Mouse (Mus musculus) lung, postnatal 0 days (tissue): Measurements from ENCODE around the gene Gm10272. TPM values are rescaled to one million over a fixed set of nuclear protein-coding genes. Genes with fewer than 3 reads are reported as not detected.
A peak's percentile ranks its signal among the peaks of the same experiment; 100 is the strongest.
"Not testable (repeated sequence)": the region's sequence is repeated elsewhere in the genome, so short reads cannot be mapped to it uniquely, and the experiment has no call there.

Source experiments
- ATAC-seq: fragments of 200-750 bp; cut with Nextera tagmentation; 2 replicates; pipeline ENCODE4 v1.8.0; 2017; ENCODE audit warnings: moderate library complexity
- DNase-seq: peaks from one replicate; pipeline ENCODE4 v3.0.0-alpha.2; 2016; ENCODE audit warnings: low spot score
- H3K27ac ChIP-seq: fragments of 300-500 bp; sonication (generic); 2 replicates; pipeline ENCODE4 v1.5.1; 2014; ENCODE audit warnings: antibody characterized with exemption, mild to moderate bottlenecking, low read length, mixed read lengths
- H3K27me3 ChIP-seq: fragments of 300-500 bp; sonication (generic); replicated peaks from 2 replicates; pipeline ENCODE4 v1.6.1; 2014; ENCODE audit warnings: low read length, mixed read lengths; ENCODE audit not compliant: insufficient read depth
- H3K36me3 ChIP-seq: fragments of 300-500 bp; sonication (generic); 2 replicates; pipeline ENCODE4 v1.6.1; 2014; ENCODE audit warnings: low read length, mixed read lengths; ENCODE audit not compliant: insufficient read depth
- H3K4me1 ChIP-seq: fragments of 300-500 bp; sonication (generic); 2 replicates; pipeline ENCODE4 v1.6.1; 2014; ENCODE audit warnings: antibody characterized with exemption, low read depth, low read length, mixed read lengths; ENCODE audit not compliant: insufficient read depth
- H3K4me2 ChIP-seq: fragments of 300-500 bp; sonication (generic); replicated peaks from 2 replicates; pipeline ENCODE4 v1.6.1; 2014; ENCODE audit warnings: low read depth, mild to moderate bottlenecking, low read length, moderate library complexity, mixed read lengths
- H3K4me3 ChIP-seq: fragments of 300-500 bp; sonication (generic); 2 replicates; pipeline ENCODE4 v1.5.1; 2014; ENCODE audit warnings: low read depth, low read length
- H3K9ac ChIP-seq: fragments of 300-500 bp; sonication (generic); replicated peaks from 2 replicates; pipeline ENCODE4 v1.6.1; 2014; ENCODE audit warnings: low read depth, mild to moderate bottlenecking
- H3K9me3 ChIP-seq: fragments of 300-500 bp; sonication (generic); 2 replicates; pipeline ENCODE4 v1.6.1; 2016; ENCODE audit warnings: low read length, mixed read lengths
- CTCF ChIP-seq: IDR thresholded peaks from 2 replicates; pipeline ENCODE4 v1.5.1; 2016; ENCODE audit warnings: antibody characterized with exemption, mild to moderate bottlenecking
- EP300 ChIP-seq: IDR thresholded peaks from 2 replicates; pipeline ENCODE4 v1.6.1; 2016; ENCODE audit warnings: antibody characterized with exemption, mild to moderate bottlenecking, control low read depth
- WGBS: fragments of 180-500 bp; shearing (Covaris S2); extraction: QIAGEN DNeasy Blood & Tissue Kit; methylation state at CpG from one replicate; pipeline ENCODE4 v1.1.7; 2014; 5-methylcytosine and 5-hydroxymethylcytosine counted together
- polyA plus RNA-seq: library from polyadenylated mRNA; unstranded; fragments of >200 nt; fragmentation: Nextera tagmentation; extraction: Ambion mirVana; gene quantifications from 2 replicates; pipeline ENCODE4 v1.2.1, GENCODE M21; 2015

Gene Gm10272
- polyA plus RNA-seq, 1 experiment from 2014 or later: not detected

DNA sequence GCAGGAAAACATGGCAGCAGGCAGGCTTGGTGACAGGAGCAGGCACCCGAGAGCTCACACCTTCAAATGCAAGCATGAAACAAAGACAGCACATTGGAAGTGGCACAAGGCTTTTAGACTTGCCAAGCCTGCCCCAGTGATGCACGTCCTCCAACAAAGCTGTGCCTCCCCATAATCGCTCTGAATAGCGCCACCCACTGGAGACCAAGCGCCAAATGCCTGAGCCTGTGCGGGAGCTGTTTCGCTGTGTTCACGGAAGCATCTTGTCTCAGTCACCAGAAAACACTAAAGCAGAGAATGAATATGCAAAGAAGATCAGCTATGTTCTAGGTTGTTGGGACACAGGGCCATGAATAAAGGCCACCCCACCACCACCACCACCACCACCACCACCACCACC is 18.4 kb downstream of the Gm10272 start:
- H3K36me3 ChIP-seq: no peaks in the 10 kb centered on the region
- TF ChIP-seq CTCF (peak; percentile 7; the same call in 1 of the 2 replicates), EP300 (no peak)
- H3K4me3 ChIP-seq: no peak overlapping the region
- ATAC-seq (no peak), DNase-seq (no peak)
- no peaks in the 10 kb centered on the region for H3K9me3 ChIP-seq
- H3K4me1 ChIP-seq: no peaks in the 10 kb centered on the region
- H3K27ac ChIP-seq: no peak overlapping the region
- no peak overlapping the region for H3K4me2 ChIP-seq
- H3K9ac ChIP-seq: no peak overlapping the region
- 70% methylated on average over 8 of the region's 8 CpGs for WGBS
- no peaks in the 10 kb centered on the region for H3K27me3 ChIP-seq

- H3K4me3 ChIP-seq: no peak within 1 kb of the TSS
- TF ChIP-seq EP300: no peak
- TF ChIP-seq CTCF: no peak
- H3K27ac ChIP-seq: no peak within 1 kb of the TSS
- no peaks in the 10 kb centered on the region for H3K9me3 ChIP-seq
- no peaks in the 10 kb centered on the region for H3K36me3 ChIP-seq
- no peak within 1 kb of the TSS for H3K4me2 ChIP-seq
- whole genome bisulfite sequencing: 10% methylated on average over 3 of the region's 3 CpGs
- ATAC-seq (no peak), DNase-seq (no peak)
- H3K27me3 ChIP-seq: no peaks in the 10 kb centered on the region
- H3K4me1 ChIP-seq: no peaks in the 10 kb centered on the region
- no peak within 1 kb of the TSS for H3K9ac ChIP-seq
These were observed 19.8 kb downstream of the Gm10272 start, which contains the start of gene Gm10100 for GRCm38 (mm10) chr10:77726186-77726585. TSS of gene Gm10100 (plus strand) at chr10:77726486.

GRCm38 (mm10) chr10:77728280-77728679 is 21.9 kb downstream of the Gm10272 start:
- no peaks in the 10 kb centered on the region for H3K27me3 ChIP-seq
- DNase-seq (no peak), ATAC-seq (no peak)
- TF ChIP-seq EP300 (no peak), CTCF (0 out of 2 replicates have a peak, but pooled peaks have one; percentile 4)
- no peak overlapping the region for H3K9ac ChIP-seq
- 47% methylated on average over 4 of the region's 4 CpGs for WGBS
- no peak overlapping the region for H3K27ac ChIP-seq
- no peak overlapping the region for H3K4me2 ChIP-seq
- H3K4me1 ChIP-seq: no peaks in the 10 kb centered on the region
- no peak overlapping the region for H3K4me3 ChIP-seq
- H3K9me3 ChIP-seq: no peaks in the 10 kb centered on the region
- H3K36me3 ChIP-seq: no peaks in the 10 kb centered on the region

- H3K27me3 ChIP-seq: no peaks in the 10 kb centered on the region
- no peaks in the 10 kb centered on the region for H3K36me3 ChIP-seq
- DNase-seq: no peak
- TF ChIP-seq CTCF (peak; percentile 49), EP300 (no peak)
- WGBS: 31% methylated on average over 4 of the region's 4 CpGs
- no peak overlapping the region for H3K4me2 ChIP-seq
- H3K4me3 ChIP-seq: no peak overlapping the region
- H3K9ac ChIP-seq: no peak overlapping the region
- H3K9me3 ChIP-seq: no peaks in the 10 kb centered on the region
- H3K4me1 ChIP-seq: no peaks in the 10 kb centered on the region
- no peak for ATAC-seq
- no peak overlapping the region for H3K27ac ChIP-seq
These were observed 22.8 kb downstream of the Gm10272 start for GRCm38 (mm10) chr10:77729241-77729640.

DNA sequence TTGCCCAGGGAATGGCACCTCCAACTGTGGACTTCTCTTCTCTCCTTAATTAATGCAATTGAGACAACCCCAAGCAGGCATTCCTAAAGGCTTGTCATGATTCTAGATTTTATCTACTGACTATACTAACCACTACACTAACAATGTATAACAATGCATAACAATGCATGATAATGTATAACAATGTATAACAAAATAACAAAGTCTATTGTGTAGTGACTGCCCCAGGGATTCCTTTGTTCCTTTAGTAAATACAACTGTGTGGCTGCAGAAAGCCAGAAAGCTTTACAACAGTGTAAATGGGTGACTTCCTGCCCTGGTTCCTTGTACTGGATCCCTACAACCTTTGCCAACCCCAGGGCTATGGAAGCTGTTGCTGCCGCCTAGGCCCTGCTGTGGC is 29.5 kb downstream of the Gm10272 start:
- no peak for DNase-seq
- no peaks in the 10 kb centered on the region for H3K36me3 ChIP-seq
- no peak for ATAC-seq
- H3K9ac ChIP-seq: no peak overlapping the region
- WGBS: 86% methylated on average over 1 of the region's 1 CpGs
- H3K9me3 ChIP-seq: no peaks in the 10 kb centered on the region
- no peaks in the 10 kb centered on the region for H3K4me1 ChIP-seq
- TF ChIP-seq EP300 (no peak), CTCF (no peak)
- no peaks in the 10 kb centered on the region for H3K27me3 ChIP-seq
- no peak overlapping the region for H3K4me2 ChIP-seq
- no peak overlapping the region for H3K27ac ChIP-seq
- H3K4me3 ChIP-seq: no peak overlapping the region

GRCm38 (mm10) chr10:77738929-77739328 is 32.5 kb downstream of the Gm10272 start:
- Histone ChIP-seq H3K27ac (no peak overlapping the region), H3K9me3 (no peaks in the 10 kb centered on the region), H3K9ac (no peak overlapping the region), H3K27me3 (no peaks in the 10 kb centered on the region), H3K36me3 (no peaks in the 10 kb centered on the region), H3K4me2 (no peak overlapping the region), H3K4me1 (no peaks in the 10 kb centered on the region), H3K4me3 (no peak overlapping the region)
- no peak for DNase-seq
- TF ChIP-seq EP300 (no peak), CTCF (no peak)
- ATAC-seq: no peak
- 82% methylated on average over 4 of the region's 4 CpGs for WGBS

DNA sequence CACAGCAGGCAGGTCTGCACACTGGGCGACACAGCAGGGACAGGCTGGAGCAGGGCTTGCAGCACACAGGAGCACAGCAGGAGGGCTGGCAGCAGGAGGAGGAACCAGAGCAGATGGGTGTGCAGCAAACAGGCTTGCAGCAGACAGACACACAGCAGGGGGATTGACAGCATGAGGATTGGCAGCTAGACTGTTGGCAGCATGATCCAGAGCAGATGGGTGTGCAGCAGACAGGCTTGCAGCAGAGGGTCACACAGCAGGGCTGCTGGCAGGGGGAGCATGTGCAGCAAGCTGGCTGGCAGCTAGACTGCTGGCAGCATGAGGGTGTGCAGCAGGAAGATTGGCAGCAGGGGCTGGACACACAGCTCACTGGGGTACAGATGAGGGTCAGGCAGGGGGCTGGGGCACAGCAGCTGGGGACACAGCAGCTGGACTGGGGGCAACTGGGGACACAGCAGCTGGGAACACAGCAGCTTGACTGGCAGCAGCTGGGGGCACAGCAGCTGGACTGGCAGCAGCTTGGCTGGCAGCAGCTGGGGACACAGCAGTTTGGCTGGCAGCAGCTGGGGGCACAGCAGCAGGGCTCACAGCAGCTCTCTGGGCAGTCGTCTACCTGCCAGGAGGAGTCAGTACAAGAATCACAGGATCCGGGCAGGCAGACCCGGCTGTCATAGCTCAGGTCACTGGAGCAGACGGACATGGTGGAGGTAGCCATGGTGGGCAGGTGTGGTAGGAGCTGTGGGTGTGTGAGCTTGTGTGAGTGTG is 35.7 kb downstream of the Gm10272 start, which contains the start of gene Gm18596:
Gene Gm18596, minus strand, starts transcription at position 715 of the 765 bp plus-strand sequence.
- not testable (repeated sequence) for DNase-seq

GRCm38 (mm10) chr10:77750686-77751085 is 44.3 kb downstream of the Gm10272 start:
- not testable (repeated sequence) for ATAC-seq, H3K27me3 ChIP-seq, H3K4me3 ChIP-seq, H3K4me2 ChIP-seq, H3K9ac ChIP-seq, H3K27ac ChIP-seq, H3K4me1 ChIP-seq, H3K9me3 ChIP-seq, DNase-seq, H3K36me3 ChIP-seq
- WGBS: 82% methylated on average over 1 of the region's 1 CpGs

More for the DNA sequence above, 35.7 kb downstream of the Gm10272 start, which contains the start of gene Gm18596:
- not testable (repeated sequence) for H3K27me3 ChIP-seq, ATAC-seq, H3K9me3 ChIP-seq, H3K4me1 ChIP-seq, H3K27ac ChIP-seq, H3K4me3 ChIP-seq, H3K36me3 ChIP-seq, H3K9ac ChIP-seq, H3K4me2 ChIP-seq
- WGBS: 47% methylated on average over 3 of the region's 5 CpGs

DNA sequence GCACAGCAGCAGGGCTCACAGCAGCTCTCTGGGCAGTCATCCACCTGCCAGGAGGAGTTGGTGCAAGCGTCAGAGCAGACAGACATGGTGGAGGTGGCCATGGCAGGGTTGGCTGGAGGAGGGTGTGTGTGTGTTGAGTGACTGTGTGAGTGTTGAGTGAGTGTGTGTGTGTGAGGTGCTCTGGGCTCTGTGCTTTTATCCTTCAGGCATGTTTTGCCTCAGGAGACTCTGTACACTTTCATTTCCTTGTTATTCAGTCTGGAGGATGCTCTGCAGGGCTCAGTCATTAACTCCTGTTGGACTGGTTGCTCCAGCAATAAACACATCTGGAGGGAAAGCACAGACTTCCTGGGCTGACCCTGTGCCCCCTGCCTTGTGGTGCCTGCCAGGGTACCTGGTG is 44.8 kb downstream of the Gm10272 start, which contains the start of gene Gm9736:
Gene Gm9736, minus strand, starts transcription at position 101 of the 400 bp plus-strand sequence.
- H3K27ac ChIP-seq, DNase-seq, H3K27me3 ChIP-seq, H3K9ac ChIP-seq, H3K4me3 ChIP-seq, H3K9me3 ChIP-seq, H3K4me1 ChIP-seq, ATAC-seq, H3K4me2 ChIP-seq, H3K36me3 ChIP-seq: not testable (repeated sequence)
- WGBS: 67% methylated on average over 1 of the region's 1 CpGs
